Mouse (Mus musculus): ENCODE results near the gene Vwa3a.

- TF ChIP-seq GATA1 (IDR thresholded peaks at IDR 0.05; ENCODE audit: borderline replicate concordance, low read length) (no peak), CTCF (IDR thresholded peaks at IDR 0.05; ENCODE audit: low read depth, low read length) (no peak), TAL1 (conservative IDR thresholded peaks at IDR 0.05; ENCODE audit: low read depth, low read length) (no peak), POLR2AphosphoS5 (IDR thresholded peaks at IDR 0.05; ENCODE audit: insufficient replicate concordance, low read depth, low read length) (no peak)
These were observed 39.5 kb upstream of the Vwa3a start for GRCm38 (mm10) chr7:120699586-120699985.

Data from G1E (cell line).